Mouse (Mus musculus): Measurements from ENCODE around the gene Arhgap27.

GRCm38 (mm10) chr11:103402738-103403137 lies 39.2 kb upstream of the Arhgap27 start:
- TF ChIP-seq POLR2A (IDR thresholded peaks at IDR 0.05; ENCODE audit: borderline replicate concordance, control insufficient read depth, low read depth, low read length) (no peak), CTCF (IDR thresholded peaks at IDR 0.05; ENCODE audit: control insufficient read depth, insufficient read depth, low read length) (no peak)
